Mouse (Mus musculus) thymus, adult 2 months (tissue): ENCODE data around the gene Nhlrc2.

Source experiments
- CTCF ChIP-seq: fragments of 200-500 bp; IDR thresholded peaks from 2 replicates; pipeline ENCODE4 v1.5.1; 2012; ENCODE audit warnings: mild to moderate bottlenecking, control low read depth, low read length, moderate library complexity, borderline replicate concordance; ENCODE audit not compliant: control insufficient read depth, poor library complexity, insufficient read depth; ENCODE audit errors: extremely low read depth
- POLR2A ChIP-seq: fragments of 200-500 bp; IDR thresholded peaks from 2 replicates; pipeline ENCODE4 v1.6.1; 2012; ENCODE audit warnings: mild to moderate bottlenecking, low read length, control low read depth, moderate library complexity; ENCODE audit not compliant: control insufficient read depth, poor library complexity, insufficient read depth; ENCODE audit errors: extremely low read depth

DNA sequence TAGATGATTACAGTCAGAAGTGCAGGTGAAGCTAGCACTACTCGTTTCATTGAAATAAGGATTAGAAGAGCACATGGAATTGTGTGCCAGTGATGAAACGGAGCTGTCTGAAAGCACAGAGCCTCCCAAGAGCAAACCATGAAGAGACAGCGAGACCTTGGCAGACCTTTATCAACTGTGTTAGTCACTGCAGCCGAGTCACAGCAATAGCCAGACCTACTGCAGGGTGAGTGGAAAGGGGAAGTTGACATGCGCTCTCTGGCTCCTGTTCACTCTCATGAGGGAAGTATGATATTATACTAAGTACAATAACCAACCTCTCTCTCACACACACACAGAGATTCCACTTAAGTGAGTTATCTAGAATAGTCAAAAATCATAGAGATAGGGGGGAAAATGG, 7.9 kb downstream of the Nhlrc2 start:
- no peak for TF ChIP-seq POLR2A
- no peak for TF ChIP-seq CTCF
